Mouse (Mus musculus) kidney, adult 2 months (tissue): ENCODE data around the gene Dnaaf1.

Source experiments
- CTCF ChIP-seq: fragments of 200-500 bp; conservative IDR thresholded peaks from 2 replicates; pipeline ENCODE4 v1.5.1; 2011; ENCODE audit warnings: low read depth, mild to moderate bottlenecking, control low read depth, low read length, moderate library complexity, mixed read lengths; ENCODE audit not compliant: insufficient read depth, insufficient read length
- POLR2A ChIP-seq: fragments of 200-500 bp; IDR thresholded peaks from one replicate; pipeline ENCODE4 v1.6.1; 2011; ENCODE audit warnings: low read depth, low read length, control low read depth

DNA sequence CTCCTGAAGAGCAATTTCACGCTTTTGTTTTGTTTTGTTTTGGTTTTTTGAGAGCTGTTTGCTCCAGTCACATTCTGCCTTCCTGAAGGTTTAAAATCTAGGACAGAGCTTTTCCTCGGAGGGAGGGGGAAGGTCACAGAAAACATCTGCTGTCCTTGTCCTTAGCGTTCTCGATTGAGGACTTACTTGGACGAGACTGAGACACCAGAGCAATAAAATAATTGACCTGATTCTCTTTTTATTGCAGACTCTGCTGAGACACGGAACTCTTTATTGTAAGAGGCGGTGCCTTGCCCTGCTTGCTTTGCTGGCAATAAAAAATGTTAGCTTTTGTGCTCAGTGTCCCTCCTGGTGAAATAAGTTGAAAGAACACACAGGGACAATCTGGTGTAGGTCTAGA, 64.8 kb downstream of the Dnaaf1 start:
- no peak for TF ChIP-seq CTCF
- TF ChIP-seq POLR2A: no peak
